ENCODE assay signal across 19 mouse cellular contexts in genomic region chr5:8990526-8990925, GRCm38 (mm10).
"Had no signal": no experiment of that assay in that cellular context is flagged by ENCODE, and none has a peak within 500 bp of the region (broad histone marks: within the 10 kb centered on the region; RNA-seq: fewer than 3 reads in every experiment).

No protein-coding gene starts in this region.

- ATAC-seq: midbrain, embryonic 16.5 days had no signal

- H3K9me3 ChIP-seq: midbrain, embryonic 10.5 days; midbrain, embryonic 12.5 days; neural tube, embryonic 13.5 days; neural tube, embryonic 15.5 days had no signal

- H3K4me3 ChIP-seq: midbrain, embryonic 10.5 days; midbrain, embryonic 12.5 days; myocyte; neural tube, embryonic 13.5 days; neural tube, embryonic 15.5 days had no signal

- DNase-seq: lung, adult 18-20 months; lung, embryonic 14.5 days; lung, postnatal 10 days; lung, postnatal 4 days; midbrain, embryonic 14.5 days; retina, postnatal 1 day; right cerebral cortex, adult 18-20 months; right cerebral cortex, postnatal 25 days; right cerebral cortex, postnatal 4 days; spleen, adult 18-20 months; thymus, adult 2 months; thymus, postnatal 25 days; thymus, postnatal 4 days had no signal

- H3K27me3 ChIP-seq: midbrain, embryonic 12.5 days; neural tube, embryonic 13.5 days; neural tube, embryonic 15.5 days had no signal

- H3K9ac ChIP-seq: lung, embryonic 14.5 days; midbrain, embryonic 12.5 days; neural tube, embryonic 13.5 days; neural tube, embryonic 15.5 days had no signal

- H3K4me1 ChIP-seq: midbrain, embryonic 10.5 days; midbrain, embryonic 12.5 days had no signal

- H3K27ac ChIP-seq: midbrain, embryonic 10.5 days; midbrain, embryonic 12.5 days; neural tube, embryonic 13.5 days; neural tube, embryonic 15.5 days had no signal

- H3K4me2 ChIP-seq: lung, embryonic 14.5 days; midbrain, embryonic 12.5 days; neural tube, embryonic 13.5 days; neural tube, embryonic 15.5 days had no signal
